Mouse (Mus musculus) lung, adult 2 months (tissue): ENCODE measurements around the gene Alad.

Source experiments
- CTCF ChIP-seq: fragments of 200-500 bp; IDR thresholded peaks from 2 replicates; pipeline ENCODE4 v1.5.1; 2011; ENCODE audit warnings: mild to moderate bottlenecking, low read length, control low read depth; ENCODE audit not compliant: insufficient read depth
- POLR2A ChIP-seq: fragments of 200-500 bp; IDR thresholded peaks from 2 replicates; pipeline ENCODE4 v1.6.1; 2011; ENCODE audit warnings: low read depth, mild to moderate bottlenecking, control low read depth, low read length, borderline replicate concordance; ENCODE audit errors: extremely low read depth

DNA sequence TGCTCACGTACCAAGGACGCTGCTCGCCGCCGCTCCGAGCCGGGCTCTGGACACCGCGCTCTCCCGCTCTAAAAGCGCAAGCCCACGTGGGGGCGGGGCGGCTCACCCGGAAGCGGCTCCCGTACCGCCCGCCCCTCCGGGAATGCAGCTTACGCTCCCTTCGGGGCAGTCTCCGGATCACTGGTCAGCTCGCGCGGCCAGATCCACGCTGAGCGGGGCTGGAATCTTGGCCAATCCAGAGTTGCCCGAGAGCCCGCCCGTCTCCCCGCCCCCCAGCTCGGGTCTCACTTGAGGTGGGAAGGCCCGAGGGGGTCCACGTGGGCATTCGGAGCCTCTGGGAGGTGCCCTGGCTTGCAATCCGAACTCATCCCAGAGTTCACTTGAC lies at the start of gene Alad:
- TF ChIP-seq CTCF (no peak), POLR2A (peak; percentile 52; the same call in 1 of the 2 replicates)
